Mouse (Mus musculus) left cerebral cortex, adult 2 months (tissue): ENCODE results near the gene Pdlim7. TPM values are rescaled to one million over a fixed set of nuclear protein-coding genes. Genes with fewer than 3 reads are reported as not detected.

Experiments used
- DNase-seq, 2 experiments: peaks; one replicate each; pipeline ENCODE4 v3.0.0; 2021 to 2022; ENCODE audit warnings: low spot score in 2 of 2, mixed read lengths in 1 of 2; ENCODE audit errors: extremely low spot score in 1 of 2
- H3K27ac ChIP-seq: fragments of 200-600 bp; 2 replicates; pipeline ENCODE4 v1.8.1; 2022
- H3K4me3 ChIP-seq: fragments of 200-600 bp; 2 replicates; pipeline ENCODE4 v1.8.1; 2022
- CTCF ChIP-seq: fragments of 200-600 bp; IDR thresholded peaks from 2 replicates; pipeline ENCODE4 v1.8.1; 2022; ENCODE audit warnings: antibody characterized with exemption, mild to moderate bottlenecking, moderate library complexity
- intact Hi-C: fragments of 180-260 bp; cut with DNase I; formaldehyde crosslinking; loops from one replicate; pipeline ENCODE4 v1.15.1; 2025
- total RNA-seq, 2 experiments: library from RNA; stranded (reverse); gene quantifications; 2 replicates each; pipeline ENCODE4 v1.2.3; 2021

The Pdlim7 gene
- total RNA-seq, 2 experiments from 2014 or later, result 94.9 to 114 TPM

GRCm38 (mm10) chr13:55471156-55471818, 42.2 kb downstream of the Pdlim7 start:
- Histone ChIP-seq H3K4me3 (peak overlapping the region; percentile 66), H3K27ac (peak overlapping the region; percentile 88)
- DNase-seq, result peak; percentile 82 to 85
- peak; percentile 84 for TF ChIP-seq CTCF
- intact Hi-C loops, result loop anchor here (1.0 to 5.0 kb wide), 3 partner anchors 53 to 144 kb away; partner anchors contain the start of gene Mxd3

GRCm38 (mm10) chr13:55470372-55470771, 43.1 kb downstream of the Pdlim7 start:
- TF ChIP-seq CTCF, result no peak
- intact Hi-C loops, result loop anchor here (5.0 kb wide), 1 partner anchor 143 kb away; the partner anchor contains the start of gene Mxd3
- peak overlapping the region; percentile 88 for H3K27ac ChIP-seq
- no peak overlapping the region for H3K4me3 ChIP-seq
- peak in 1 of 2 experiments; percentile 50 for DNase-seq

- H3K4me3 ChIP-seq, result no peak overlapping the region
- intact Hi-C loops, result no loop called here
- DNase-seq, result no peak
- peak; percentile 50 for TF ChIP-seq CTCF
- peak overlapping the region; percentile 15 for H3K27ac ChIP-seq
These were observed 44.5 kb downstream of the Pdlim7 start for GRCm38 (mm10) chr13:55468851-55469560.

- Histone ChIP-seq H3K4me3 (peak overlapping the region; percentile 94), H3K27ac (peak overlapping the region; percentile 99)
- intact Hi-C loops, result loop anchor here (2.0 kb wide), 1 partner anchor 21 kb away; the partner anchor contains the start of gene Grk6
- TF ChIP-seq CTCF, result no peak
- no peak for DNase-seq
These were observed 47.5 kb downstream of the Pdlim7 start for GRCm38 (mm10) chr13:55465830-55466440.

- intact Hi-C loops, result loop anchor here (2.0 kb wide), 1 partner anchor 20 kb away; the partner anchor contains the start of gene Grk6
- H3K27ac ChIP-seq, result peak overlapping the region; percentile 99
- no peak for TF ChIP-seq CTCF
- peak overlapping the region; percentile 94 for H3K4me3 ChIP-seq
- DNase-seq, result no peak
These were observed 48.3 kb downstream of the Pdlim7 start for GRCm38 (mm10) chr13:55465184-55465583.

- peak within 1 kb of the TSS; percentile 99 for H3K27ac ChIP-seq
- intact Hi-C loops, result loop anchor here (2.0 kb wide), 1 partner anchor 19 kb away; the partner anchor contains the start of gene Grk6
- no peak for TF ChIP-seq CTCF
- peak within 1 kb of the TSS; percentile 94 for H3K4me3 ChIP-seq
- DNase-seq, result peak; percentile 78 to 82
These were observed 49.2 kb downstream of the Pdlim7 start, which contains the start of gene Prr7 for GRCm38 (mm10) chr13:55464027-55464884. Gene Prr7 (plus strand): TSS chr13:55464267.

- intact Hi-C loops, result loop anchor here (2.0 kb wide), 1 partner anchor 19 kb away; the partner anchor contains the start of gene Grk6
- H3K27ac ChIP-seq, result peak overlapping the region; percentile 99
- no peak for DNase-seq
- no peak for TF ChIP-seq CTCF
- H3K4me3 ChIP-seq, result peak overlapping the region; percentile 94
These were observed 50.0 kb downstream of the Pdlim7 start for GRCm38 (mm10) chr13:55463399-55464026.

GRCm38 (mm10) chr13:55462965-55463364, 50.5 kb downstream of the Pdlim7 start:
- Histone ChIP-seq H3K27ac (no peak overlapping the region; the same call in 1 of the 2 replicates), H3K4me3 (no peak overlapping the region)
- no peak for TF ChIP-seq CTCF
- DNase-seq, result no peak
- intact Hi-C loops, result no loop called here

- intact Hi-C loops, result no loop called here
- no peak for DNase-seq
- no peak overlapping the region for H3K4me3 ChIP-seq
- no peak overlapping the region for H3K27ac ChIP-seq
- TF ChIP-seq CTCF, result no peak
These were observed 61.5 kb downstream of the Pdlim7 start for GRCm38 (mm10) chr13:55451785-55452549.

- DNase-seq, result no peak
- intact Hi-C loops, result no loop called here
- no peak overlapping the region for H3K4me3 ChIP-seq
- no peak overlapping the region for H3K27ac ChIP-seq
- no peak for TF ChIP-seq CTCF
These were observed 62.2 kb downstream of the Pdlim7 start for GRCm38 (mm10) chr13:55451296-55451695.
